Mouse (Mus musculus) embryonic facial prominence, embryonic 11.5 days (tissue): ENCODE results near the gene Exog. TPM values are rescaled to one million over a fixed set of nuclear protein-coding genes. Genes with fewer than 3 reads are reported as not detected.

Experiments used
- ATAC-seq: fragments of 200-750 bp; cut with Nextera tagmentation; replicated peaks from 2 replicates; pipeline ENCODE4 v1.8.0; 2017; ENCODE audit warnings: low read depth; ENCODE audit not compliant: insufficient number of reproducible peaks, low FRiP score, low TSS enrichment
- DNase-seq: peaks from one replicate; pipeline ENCODE4 v3.0.0-alpha.2; 2015; ENCODE audit warnings: low spot score
- H3K27ac ChIP-seq: fragments of 300-500 bp; sonication (generic); replicated peaks from 2 replicates; pipeline ENCODE4 v1.5.1; 2014; ENCODE audit warnings: mild to moderate bottlenecking, low read depth, low read length, control low read depth
- H3K27me3 ChIP-seq: fragments of 300-500 bp; sonication (generic); 2 replicates; pipeline ENCODE4 v1.6.1; 2014; ENCODE audit warnings: mild to moderate bottlenecking, low read length, moderate library complexity, mixed read lengths; ENCODE audit not compliant: control insufficient read depth, insufficient read depth
- H3K36me3 ChIP-seq: fragments of 300-500 bp; sonication (generic); replicated peaks from 2 replicates; pipeline ENCODE4 v1.6.1; 2014; ENCODE audit warnings: low read depth, mild to moderate bottlenecking, low read length, moderate library complexity, mixed read lengths; ENCODE audit not compliant: control insufficient read depth, insufficient read depth
- H3K4me1 ChIP-seq: fragments of 300-500 bp; sonication (generic); 2 replicates; pipeline ENCODE4 v1.6.1; 2014; ENCODE audit warnings: low read length, mixed read lengths; ENCODE audit not compliant: control insufficient read depth, insufficient read depth
- H3K4me2 ChIP-seq: fragments of 300-500 bp; sonication (generic); 2 replicates; pipeline ENCODE4 v1.6.1; 2014; ENCODE audit warnings: low read depth, mild to moderate bottlenecking, control low read depth, low read length, moderate library complexity
- H3K4me3 ChIP-seq: fragments of 300-500 bp; sonication (generic); 2 replicates; pipeline ENCODE4 v1.5.1; 2014; ENCODE audit warnings: low read depth, low read length, control low read depth
- H3K9ac ChIP-seq: fragments of 300-500 bp; sonication (generic); replicated peaks from 2 replicates; pipeline ENCODE4 v1.6.1; 2014; ENCODE audit warnings: mild to moderate bottlenecking, control low read depth, low read length
- H3K9me3 ChIP-seq: fragments of 300-500 bp; sonication (generic); replicated peaks from 2 replicates; pipeline ENCODE4 v1.6.1; 2016; ENCODE audit warnings: mild to moderate bottlenecking, low read length, inconsistent platforms, mixed read lengths; ENCODE audit not compliant: control insufficient read depth
- WGBS: fragments of 180-500 bp; shearing (Covaris S2); extraction: QIAGEN DNeasy Blood & Tissue Kit; methylation state at CpG from one replicate; pipeline ENCODE4 v1.1.7; 2014; 5-methylcytosine and 5-hydroxymethylcytosine counted together
- polyA plus RNA-seq: library from polyadenylated mRNA; unstranded; fragments of >200 nt; fragmentation: Nextera tagmentation; extraction: Ambion mirVana; gene quantifications from 2 replicates; pipeline ENCODE4 v1.2.1, GENCODE M21; 2014

Exog gene
- polyA plus RNA-seq, 1 experiment from 2014 or later, result 50.7 TPM

DNA sequence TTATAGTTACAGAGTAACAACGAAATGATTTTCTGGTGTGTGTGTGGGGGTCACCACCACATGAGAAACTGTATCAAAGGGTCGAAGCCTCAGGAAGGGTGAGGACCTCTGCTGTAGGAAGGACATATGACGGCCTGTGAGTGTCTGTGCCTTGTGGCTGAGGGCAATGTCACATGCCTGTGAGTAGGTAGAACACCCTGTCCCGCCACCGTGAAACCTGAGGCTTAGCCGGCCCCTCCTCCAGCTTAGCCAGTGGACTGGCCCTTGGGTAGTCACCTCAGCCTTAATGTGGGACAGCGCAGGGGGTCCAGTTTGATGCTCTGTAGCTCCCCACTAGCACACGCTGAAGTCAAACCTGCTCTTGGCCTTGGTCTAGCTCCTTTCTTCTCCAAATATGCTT, 69.1 kb downstream of the Exog start:
- Histone ChIP-seq H3K27ac (no peak overlapping the region), H3K27me3 (no peaks in the 10 kb centered on the region), H3K36me3 (no peaks in the 10 kb centered on the region), H3K4me2 (no peak overlapping the region), H3K4me1 (no peaks in the 10 kb centered on the region), H3K4me3 (no peak overlapping the region), H3K9ac (no peak overlapping the region), H3K9me3 (no peaks in the 10 kb centered on the region)
- ATAC-seq, result no peak
- 81% methylated on average over 8 of the region's 8 CpGs for whole genome bisulfite sequencing
- DNase-seq, result no peak

DNA sequence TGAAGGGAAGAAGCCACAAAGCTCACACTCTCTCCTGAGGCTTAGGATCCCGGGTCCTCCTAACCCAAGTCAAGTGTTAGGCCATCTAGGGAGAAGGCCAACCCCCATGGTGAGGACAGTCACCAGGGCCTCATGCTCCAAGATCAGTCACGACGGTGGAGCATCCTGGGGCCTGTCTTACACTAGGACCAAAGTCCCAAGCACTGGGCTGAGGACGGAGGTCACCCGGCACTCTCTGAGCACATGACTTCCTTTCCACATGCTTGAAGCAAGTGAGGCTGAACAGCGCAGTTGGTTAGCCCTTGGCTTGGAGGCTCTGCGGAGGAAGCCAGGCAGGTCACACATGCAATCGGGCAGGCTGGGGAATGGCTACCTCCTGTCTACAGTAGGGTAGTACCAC, 70.2 kb downstream of the Exog start:
- no peaks in the 10 kb centered on the region for H3K4me1 ChIP-seq
- no peak overlapping the region for H3K4me3 ChIP-seq
- no peak overlapping the region for H3K9ac ChIP-seq
- no peaks in the 10 kb centered on the region for H3K9me3 ChIP-seq
- H3K4me2 ChIP-seq, result no peak overlapping the region
- H3K27me3 ChIP-seq, result no peaks in the 10 kb centered on the region
- no peak overlapping the region for H3K27ac ChIP-seq
- DNase-seq, result no peak
- no peak for ATAC-seq
- no peaks in the 10 kb centered on the region for H3K36me3 ChIP-seq
- WGBS, result 88% methylated on average over 8 of the region's 8 CpGs

Other genes starting within 250 kb of the Exog start
- not detected in 2 replicates for gene Slc22a13, start 235.8 kb upstream of the Exog start, polyA plus RNA-seq
- 15.0 and 16.1 TPM in 2 replicates for gene Oxsr1, start 122.5 kb upstream of the Exog start, polyA plus RNA-seq
- 61.2 and 67.8 TPM in 2 replicates for gene Acaa1a, start 105.3 kb upstream of the Exog start, polyA plus RNA-seq
- gene Myd88, start 103.5 kb upstream of the Exog start, polyA plus RNA-seq, result 9.4 and 11.3 TPM in 2 replicates
- 6.3 and 6.7 TPM in 2 replicates for gene Xylb, start 87.6 kb upstream of the Exog start, polyA plus RNA-seq
- gene Slc22a14, start 79.4 kb upstream of the Exog start, polyA plus RNA-seq, result not detected in 2 replicates
- gene Acvr2b, start 42.8 kb upstream of the Exog start, polyA plus RNA-seq, result 43.9 and 49.5 TPM in 2 replicates
- 0.52 and 0.61 TPM in 2 replicates for gene Scn5a, start 134.1 kb downstream of the Exog start, polyA plus RNA-seq